Mouse (Mus musculus) gastrocnemius, postnatal 25 days (tissue): ENCODE measurements around the gene Gm27027. TPM values are rescaled to one million over a fixed set of nuclear protein-coding genes. Genes with fewer than 3 reads are reported as not detected.

ENCODE experiments used
- DNase-seq: peaks from one replicate; pipeline ENCODE4 v3.0.0; 2022
- total RNA-seq, 2 experiments: library from RNA; stranded (reverse); gene quantifications; 1 replicate in 1 of 2; 2 replicates in 1 of 2; pipeline ENCODE4 v1.2.3; 2021

Gene Gm27027
- total RNA-seq, 2 experiments from 2014 or later: not detected

- DNase-seq: no peak
Measured at GRCm38 (mm10) chr2:93927701-93928437, 68.3 kb downstream of the Gm27027 start.

DNA sequence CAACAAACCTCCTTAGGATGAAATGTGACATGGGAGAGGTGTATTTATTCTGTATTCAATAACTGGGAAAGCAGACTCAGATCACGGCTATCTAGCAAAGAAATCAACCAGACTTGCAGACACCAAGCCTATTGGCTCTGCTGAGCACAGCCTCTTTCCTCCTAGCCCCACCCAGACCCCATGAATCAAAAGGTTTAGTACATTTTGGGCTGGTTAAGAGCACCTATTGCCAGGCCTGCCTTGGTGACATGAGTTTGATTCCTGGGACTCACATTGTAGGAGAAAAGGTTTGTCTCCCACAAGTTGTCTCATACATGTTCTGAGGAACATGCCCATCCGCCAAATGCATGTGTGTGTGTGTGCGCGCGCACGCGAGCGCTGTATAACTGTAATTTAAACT lies 70.0 kb downstream of the Gm27027 start:
- no peak for DNase-seq

DNA sequence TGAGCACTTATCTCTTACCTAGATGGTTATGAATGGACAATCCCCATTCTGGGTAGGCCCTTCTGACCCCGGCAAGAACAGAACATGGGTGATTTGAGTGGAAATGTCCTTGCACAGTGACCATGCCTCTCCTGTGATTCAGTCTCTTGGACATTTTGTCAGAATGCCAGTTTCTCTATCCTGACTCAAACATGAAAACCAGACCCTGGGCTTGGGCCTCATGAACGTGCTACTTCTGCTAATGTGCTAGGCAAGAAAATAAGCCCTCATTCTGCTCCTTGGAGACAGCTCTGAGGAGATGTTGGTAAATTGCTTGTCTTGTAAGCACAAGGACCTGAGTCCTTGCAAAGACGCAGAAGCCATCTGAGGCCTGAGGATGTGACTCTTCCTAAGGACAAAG lies 77.1 kb downstream of the Gm27027 start:
- no peak for DNase-seq

DNA sequence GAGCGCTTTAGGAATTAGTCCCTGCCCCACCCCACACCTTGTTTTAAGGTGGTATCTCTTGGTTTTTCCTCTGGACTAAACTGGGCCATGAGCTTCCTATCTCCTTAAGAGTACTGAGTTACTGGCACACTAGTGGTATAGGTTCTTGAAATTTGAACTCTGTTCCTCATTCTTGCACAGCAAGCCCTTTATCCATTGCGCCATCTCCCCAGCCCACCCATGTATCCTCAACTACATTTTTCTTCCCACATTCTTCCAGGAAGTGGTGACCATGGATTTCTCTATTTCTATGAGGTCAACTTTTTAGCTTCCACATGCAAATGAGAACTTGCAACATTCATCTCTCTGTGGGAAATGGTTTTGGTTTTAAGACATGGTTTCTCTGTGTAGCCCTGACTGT lies 82.6 kb downstream of the Gm27027 start:
- no peak for DNase-seq

DNA sequence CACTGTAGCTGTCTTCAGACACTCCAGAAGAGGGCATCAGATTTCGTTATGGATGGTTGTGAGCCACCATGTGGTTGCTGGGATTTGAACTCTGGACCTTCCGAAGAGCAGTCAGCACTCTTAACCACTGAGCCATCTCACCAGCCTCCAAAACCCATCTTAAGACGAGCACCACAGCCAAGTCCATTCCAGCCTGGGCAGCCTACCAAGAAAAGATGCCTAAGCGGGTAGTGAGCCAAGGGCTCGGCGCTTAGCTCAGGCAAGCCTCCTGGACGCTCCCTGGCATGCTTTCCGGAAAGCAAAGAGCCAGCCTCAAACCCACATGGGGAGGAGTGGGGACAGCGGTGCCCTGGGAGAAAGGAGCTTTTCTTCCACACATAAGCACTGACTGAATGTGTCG lies 84.2 kb downstream of the Gm27027 start:
- peak; percentile 53 for DNase-seq

DNA sequence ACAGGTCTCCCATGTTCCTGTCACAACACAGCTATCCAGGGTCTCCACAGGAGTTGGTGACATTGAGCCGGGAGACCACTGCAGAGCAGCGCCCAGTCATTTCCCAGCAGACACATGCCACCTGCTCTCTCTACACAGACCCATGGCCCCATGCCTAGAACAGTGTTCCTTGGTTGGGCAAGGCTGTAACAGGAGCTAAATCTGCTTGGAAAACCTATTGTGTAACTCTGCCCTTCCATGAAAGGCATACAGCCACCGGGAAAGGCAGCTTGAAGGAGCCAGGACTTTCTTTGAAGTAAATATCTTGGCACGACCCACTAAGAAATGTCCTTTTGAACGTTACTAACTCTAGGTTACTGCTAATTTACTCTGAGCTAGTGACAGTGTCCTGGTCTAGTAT lies 86.4 kb downstream of the Gm27027 start:
- no peak for DNase-seq

GRCm38 (mm10) chr2:93907519-93908294 lies 88.4 kb downstream of the Gm27027 start:
- no peak for DNase-seq

Other genes starting within 250 kb of the Gm27027 start
- 10 to 100 TPM; 30.7 to 34.6 TPM for gene Ext2, start 173.8 kb downstream of the Gm27027 start, total RNA-seq
- gene Accs, start 146.4 kb downstream of the Gm27027 start, total RNA-seq: 1 to 10 TPM; 2.3 to 4.1 TPM
- not detected for gene Accsl, start 127.2 kb downstream of the Gm27027 start, total RNA-seq
- 1 to 10 TPM; 8.3 to 8.8 TPM for gene Gm13889, start 39.2 kb downstream of the Gm27027 start, total RNA-seq
- 10 to 100 TPM; 54.2 to 59.3 TPM for gene Alkbh3, start 14.5 kb upstream of the Gm27027 start, total RNA-seq
- 10 to 100 TPM in 1 of 2 experiments, 1 to 10 TPM in 1; 6.9 to 11.1 TPM for gene Hsd17b12, start 161.6 kb upstream of the Gm27027 start, total RNA-seq